ENCODE assay signal across 12 mouse cellular contexts in the genomic region with DNA sequence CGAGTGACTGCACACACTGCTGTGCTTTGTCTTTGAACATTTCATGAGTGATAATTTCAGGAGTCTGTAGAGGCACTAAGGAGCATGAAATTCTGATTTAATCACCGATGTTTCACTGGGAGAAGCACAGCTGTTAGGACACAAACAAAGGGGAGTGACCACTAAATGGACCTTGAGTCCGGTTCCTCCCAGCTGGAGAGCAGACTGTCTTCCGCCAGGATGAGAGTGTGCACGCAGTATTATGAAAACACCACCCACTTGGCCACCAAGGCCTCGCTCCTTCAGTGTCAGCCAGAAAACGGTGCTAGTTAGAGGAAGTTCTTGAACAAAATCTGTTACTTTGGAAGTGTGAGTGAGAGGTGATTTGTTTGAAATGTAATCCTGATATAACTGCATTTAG.
A peak's percentile ranks its signal among the peaks of the same experiment; 100 is the strongest.
DNase-seq lines count a peak whose midpoint lies in the region; ATAC-seq and TF ChIP-seq lines count a peak whose summit lies in the region.
"Had no signal": no experiment of that assay in that cellular context is flagged by ENCODE, and none has a peak within 500 bp of the region (broad histone marks: within the 10 kb centered on the region; RNA-seq: fewer than 3 reads in every experiment).

No protein-coding gene starts in this region.

- no peaks in the 10 kb centered on the region for H3K4me1 ChIP-seq in forebrain, postnatal 0 days (ENCODE audit: insufficient read depth)

- no peaks in the 10 kb centered on the region for H3K36me3 ChIP-seq in forebrain, postnatal 0 days (ENCODE audit: insufficient read depth)
- H3K36me3 ChIP-seq: limb, embryonic 15.5 days had no signal

- DNase-seq in frontal cortex, adult 2 months (ENCODE audit: extremely low spot score in 1 of 2, low spot score in 1 of 2) = no peak
- DNase-seq in urinary bladder, postnatal 14 days (ENCODE audit: low spot score) = peak; percentile 28
- DNase-seq in urinary bladder, postnatal 25 days (ENCODE audit: low spot score) = no peak
- DNase-seq in kidney, postnatal 14 days = peak; percentile 70
- DNase-seq in forebrain, postnatal 0 days = no peak
- no peak for DNase-seq in layer of hippocampus, adult 11-12 months (ENCODE audit: low spot score)
- no peak for DNase-seq in left cerebral cortex, adult 18-20 months (ENCODE audit: low spot score in 2 of 2)
- DNase-seq: cerebellum, postnatal 10 days had no signal

- H3K4me3 ChIP-seq in forebrain, postnatal 0 days (ENCODE audit: low read depth, low read length) = no peak overlapping the region
- H3K4me3 ChIP-seq: limb, embryonic 15.5 days had no signal

- H3K27me3 ChIP-seq in forebrain, postnatal 0 days (ENCODE audit: insufficient read depth, low read length) = no peaks in the 10 kb centered on the region
- H3K27me3 ChIP-seq: limb, embryonic 15.5 days had no signal

- no peak overlapping the region for H3K27ac ChIP-seq in forebrain, postnatal 0 days (ENCODE audit: low read depth, low read length)
- H3K27ac ChIP-seq: hindbrain, embryonic 14.5 days; limb, embryonic 15.5 days had no signal

- no peak for TF ChIP-seq CTCF in forebrain, postnatal 0 days (IDR thresholded peaks at IDR 0.05; ENCODE audit: low read depth)

- WGBS in forebrain, postnatal 0 days = 53% methylated on average over 7 of the region's 7 CpGs

- no peak overlapping the region for H3K9ac ChIP-seq in forebrain, postnatal 0 days
- H3K9ac ChIP-seq: hindbrain, embryonic 14.5 days; limb, embryonic 15.5 days had no signal

- no peaks in the 10 kb centered on the region for H3K9me3 ChIP-seq in forebrain, postnatal 0 days (ENCODE audit: low read length)
- H3K9me3 ChIP-seq: limb, embryonic 15.5 days had no signal

- peak; percentile 57; the same call in 1 of the 2 replicates for ATAC-seq in frontal cortex, adult (ENCODE audit: low TSS enrichment)
- no peak for ATAC-seq in forebrain, postnatal 0 days

- no peak overlapping the region for H3K4me2 ChIP-seq in forebrain, postnatal 0 days (ENCODE audit: low read depth)
- H3K4me2 ChIP-seq: hindbrain, embryonic 14.5 days; limb, embryonic 15.5 days; midbrain, embryonic 11.5 days had no signal

Comparison
In these comparisons a context has a peak if more than half of its experiments do, and no peak if none do; other contexts are left out.
1. DNase-seq: peak in urinary bladder, postnatal 14 days (single experiment) and kidney, postnatal 14 days (single experiment); none in frontal cortex, adult 2 months (0 of 2), urinary bladder, postnatal 25 days (single experiment), forebrain, postnatal 0 days (single experiment), layer of hippocampus, adult 11-12 months (single experiment) and left cerebral cortex, adult 18-20 months (0 of 2).